Mouse (Mus musculus) layer of hippocampus, adult 9-11 months (tissue): ENCODE measurements around the gene Cntnap5c.

Experiments
- DNase-seq: peaks from one replicate; pipeline ENCODE4 v3.0.0; 2022

The Cntnap5c gene

GRCm38 (mm10) chr17:58004491-58004890, 235.1 kb downstream of the Cntnap5c start:
- DNase-seq = no peak

- DNase-seq = no peak
Measured at GRCm38 (mm10) chr17:58041178-58041577, 271.8 kb downstream of the Cntnap5c start.

- no peak for DNase-seq
Measured at GRCm38 (mm10) chr17:58045149-58045548, 275.8 kb downstream of the Cntnap5c start.

GRCm38 (mm10) chr17:58069912-58070311, 300.5 kb downstream of the Cntnap5c start:
- DNase-seq = no peak

DNA sequence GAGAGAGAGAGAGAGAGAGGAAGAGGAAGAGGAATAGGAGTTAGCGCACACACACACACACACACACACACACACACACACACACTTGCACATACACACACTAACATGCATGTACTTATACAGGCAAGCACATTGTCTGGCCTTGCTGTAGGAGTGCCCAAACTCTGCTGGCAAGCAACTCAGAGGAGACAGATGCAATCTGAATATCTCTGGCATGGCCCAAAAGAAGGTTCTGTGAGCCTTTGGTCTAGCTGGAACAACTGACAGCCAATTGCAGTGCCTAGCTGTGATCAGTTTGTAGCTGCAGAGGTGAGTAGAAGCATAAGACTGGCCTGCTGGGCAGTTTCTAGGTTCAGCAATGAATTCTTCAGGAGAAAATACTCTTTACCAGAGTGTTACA, 313.3 kb downstream of the Cntnap5c start:
- DNase-seq = peak; percentile 45

GRCm38 (mm10) chr17:58104505-58104904, 335.1 kb downstream of the Cntnap5c start:
- no peak for DNase-seq

DNA sequence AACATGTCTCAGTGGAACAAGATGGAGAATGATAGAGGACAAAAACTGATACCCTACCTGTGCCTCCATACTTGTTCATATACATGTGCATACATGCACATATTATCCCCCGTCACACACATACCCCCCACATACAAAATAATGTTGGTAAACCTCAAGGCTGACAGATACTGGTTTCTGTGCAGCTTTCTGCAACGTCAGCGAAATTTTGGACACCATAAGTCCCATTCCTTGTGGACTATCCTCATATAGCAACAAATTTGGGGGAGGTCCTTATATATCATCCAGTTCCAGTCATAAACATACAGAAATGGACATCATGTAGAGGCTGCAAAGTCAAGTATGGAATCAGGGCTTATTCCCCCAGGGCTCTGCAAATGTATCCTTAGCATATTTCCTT, 338.5 kb downstream of the Cntnap5c start:
- no peak for DNase-seq

DNA sequence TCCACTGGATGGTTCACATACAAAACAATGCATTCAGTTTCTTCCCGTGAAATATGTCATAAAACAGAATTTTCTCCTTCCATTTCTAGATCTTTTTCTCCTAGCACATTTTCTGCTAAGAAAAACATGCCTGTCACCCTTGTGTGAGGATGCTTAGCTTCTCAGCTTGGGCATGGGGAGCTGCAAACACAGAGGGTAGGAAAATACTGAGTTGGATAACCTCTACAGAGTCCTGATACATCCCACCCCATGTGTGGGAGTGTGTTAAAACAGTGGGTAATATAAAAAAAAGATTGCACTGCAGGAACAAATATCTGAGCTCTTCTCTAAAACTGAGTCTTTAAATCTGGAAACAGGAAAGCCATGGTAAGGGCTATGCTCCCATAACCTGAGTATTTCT, 339.0 kb downstream of the Cntnap5c start:
- DNase-seq = no peak

- peak; percentile 30 for DNase-seq
Measured at GRCm38 (mm10) chr17:58187171-58187570, 417.8 kb downstream of the Cntnap5c start.

DNA sequence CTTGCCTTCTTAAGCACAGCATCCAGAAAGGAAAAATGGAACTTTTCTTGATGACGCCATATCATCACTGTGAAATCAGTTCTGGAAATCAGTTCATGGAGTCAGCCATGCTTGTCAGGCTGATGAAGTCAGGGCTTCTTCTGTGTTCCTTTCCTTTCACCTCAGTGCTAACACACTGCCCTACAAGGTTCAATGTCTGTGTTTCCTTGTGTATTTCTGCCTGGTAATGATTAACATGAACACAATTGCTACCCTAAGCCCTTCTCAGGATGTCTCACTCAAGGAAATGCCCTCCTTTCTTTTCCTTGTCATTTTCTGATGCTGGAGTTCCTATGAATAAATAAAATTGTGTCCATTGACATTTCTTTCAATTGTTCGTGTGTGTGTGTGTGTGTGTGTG, 431.8 kb downstream of the Cntnap5c start:
- no peak for DNase-seq

DNA sequence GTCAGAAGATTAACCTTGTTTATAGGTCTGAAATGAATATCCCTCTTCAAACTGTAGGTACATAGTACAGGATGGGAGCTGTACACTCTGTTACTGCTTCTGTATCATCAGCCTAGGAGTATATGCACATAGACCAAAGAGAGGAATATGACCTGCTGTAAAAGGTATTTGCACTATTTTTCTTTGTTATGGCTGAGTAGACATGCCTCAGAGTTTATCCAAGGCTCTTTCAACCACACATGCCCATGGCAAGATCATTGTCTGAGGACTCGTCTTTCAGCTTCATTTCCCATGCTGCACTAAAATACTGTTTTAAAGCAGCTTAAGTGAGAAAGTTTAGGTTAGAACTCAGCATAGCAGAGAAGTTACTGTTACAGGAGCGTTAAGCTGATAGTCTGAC, 498.7 kb downstream of the Cntnap5c start:
- DNase-seq = no peak

- DNase-seq = no peak
Measured at GRCm38 (mm10) chr17:58351310-58351709, 581.9 kb downstream of the Cntnap5c start.

- DNase-seq = no peak
Measured at GRCm38 (mm10) chr17:58356224-58356623, 586.9 kb downstream of the Cntnap5c start.

DNA sequence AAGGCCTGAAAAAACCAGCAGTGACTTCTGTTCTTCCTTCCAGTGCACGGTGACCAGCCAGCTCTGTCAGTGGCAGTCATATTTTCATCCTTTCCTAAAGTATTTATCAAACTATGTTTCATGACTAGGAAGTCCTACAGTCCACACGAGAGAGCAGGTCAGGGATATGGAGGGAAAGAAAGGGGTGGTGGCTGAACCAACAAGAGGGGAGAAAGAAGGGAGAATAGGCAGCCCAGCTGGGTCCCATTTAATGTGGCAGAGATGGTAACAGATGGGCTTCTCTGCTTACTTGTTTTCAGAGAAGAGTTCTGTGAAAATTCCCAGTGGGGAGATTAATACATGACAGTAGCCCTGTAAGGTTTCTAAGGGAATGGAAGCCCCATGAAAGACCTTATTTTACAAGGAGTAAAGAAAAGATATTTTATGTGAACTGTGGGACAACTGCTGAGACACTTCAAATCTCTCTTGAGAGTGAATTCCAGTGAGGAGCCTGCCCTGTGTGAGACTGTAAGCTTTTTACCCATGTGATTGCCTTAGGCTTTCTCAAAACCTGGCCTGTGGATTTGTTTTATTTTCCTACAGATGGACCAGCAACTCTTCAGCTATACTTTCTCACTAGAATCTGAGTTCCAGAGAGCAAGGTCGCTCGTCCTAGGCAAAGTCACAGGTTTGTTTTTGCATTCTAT, 594.4 kb downstream of the Cntnap5c start:
- peak; percentile 4 for DNase-seq

DNA sequence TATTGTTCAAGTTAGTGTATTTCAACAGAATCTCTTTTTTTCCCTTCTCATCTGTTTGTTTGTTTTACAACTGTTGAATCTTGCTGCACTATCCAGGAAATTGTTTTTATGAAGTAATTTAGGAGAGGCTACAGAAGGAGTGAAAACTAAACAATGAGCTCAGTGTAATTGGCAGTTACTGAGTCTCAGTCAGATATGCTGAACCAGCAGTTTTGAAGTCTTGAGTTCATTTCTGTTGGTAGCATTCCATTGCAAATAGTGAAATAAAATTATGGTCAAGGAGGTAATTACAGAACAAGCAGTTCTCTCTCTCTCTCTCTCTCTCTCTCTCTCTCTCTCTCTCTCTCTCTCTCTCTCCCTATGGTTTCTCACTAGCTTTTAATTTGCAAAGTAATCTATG, 600.7 kb downstream of the Cntnap5c start:
- DNase-seq = no peak

GRCm38 (mm10) chr17:58407769-58408168, 638.4 kb downstream of the Cntnap5c start:
- peak; percentile 48 for DNase-seq

- DNase-seq = no peak
Measured at GRCm38 (mm10) chr17:58408756-58409155, 639.4 kb downstream of the Cntnap5c start.

DNA sequence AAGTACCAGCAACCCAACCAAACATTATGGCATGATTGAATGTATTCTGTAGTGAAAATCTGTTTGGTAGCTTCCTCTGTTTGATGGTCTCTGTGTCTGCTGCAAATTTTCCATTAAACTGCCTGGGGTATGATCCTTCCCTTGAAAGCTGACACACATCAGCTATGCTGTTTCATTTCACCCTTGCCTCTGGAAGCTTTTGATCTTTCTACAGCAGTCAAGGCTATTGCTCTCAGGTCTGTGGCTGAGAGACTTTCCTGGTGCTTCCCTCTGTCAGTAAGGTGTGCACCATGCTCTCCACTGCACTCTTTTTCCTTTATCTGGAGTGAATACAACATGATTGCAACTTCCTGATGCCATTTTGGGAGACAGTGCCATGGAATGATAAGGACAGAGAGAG, 668.1 kb downstream of the Cntnap5c start:
- no peak for DNase-seq
